Mouse (Mus musculus) adrenal gland, postnatal 14 days (tissue): ENCODE data around the gene Pdpk1. TPM values are rescaled to one million over a fixed set of nuclear protein-coding genes. Genes with fewer than 3 reads are reported as not detected.

ENCODE experiments used
- DNase-seq: peaks from one replicate; pipeline ENCODE4 v3.0.0; 2021; ENCODE audit warnings: mixed read lengths
- long read RNA-seq, 2 experiments: library from polyadenylated mRNA; stranded (forward); transcript quantifications; one replicate each; pipeline ENCODE4 v2.0.0; 2021
- total RNA-seq: library from RNA; stranded (reverse); gene quantifications from 2 replicates; pipeline ENCODE4 v1.2.3, GENCODE M21; 2021

Gene Pdpk1
- 49.1 and 53.7 TPM in 2 replicates for total RNA-seq
- long read RNA-seq, experiment 1, full-length matches to known transcripts = 2 of 14 reads
- long read RNA-seq, experiment 1, partial matches to known transcripts = 1 of 14 reads
- long read RNA-seq, experiment 1, other reads (novel, unspliced or antisense) = 11 of 14 reads
- long read RNA-seq, experiment 2, partial matches to known transcripts = 1 of 8 reads
- long read RNA-seq, experiment 2, other reads (novel, unspliced or antisense) = 7 of 8 reads

DNA sequence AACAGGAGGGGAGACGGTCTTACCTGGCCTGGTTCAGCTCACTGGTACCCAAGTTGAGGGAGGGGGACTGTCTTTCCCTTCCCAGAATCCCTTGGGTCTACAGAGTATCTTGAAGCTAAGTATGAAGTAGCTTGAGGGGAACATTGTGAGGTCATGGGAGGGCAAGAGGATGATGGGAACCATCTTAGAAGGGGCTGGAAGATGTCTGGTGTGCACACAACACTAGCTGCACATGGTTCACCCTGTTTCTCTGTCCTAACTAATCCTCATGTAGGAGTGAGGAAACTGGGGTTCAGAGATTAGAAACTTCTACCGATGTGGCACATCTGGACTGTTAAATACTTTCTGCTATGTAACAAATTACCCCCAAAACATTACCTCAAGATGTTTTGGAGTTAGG lies at the start of gene Pdpk1:
Pdpk1 (minus strand) TSS at position 101 of the 400 bp plus-strand sequence.
- DNase-seq = no peak

GRCm38 (mm10) chr17:24199741-24200140 lies 49.0 kb upstream of the Pdpk1 start:
- no peak for DNase-seq

- DNase-seq = no peak
Observed at GRCm38 (mm10) chr17:24199252-24199651, 48.5 kb upstream of the Pdpk1 start.

GRCm38 (mm10) chr17:24197032-24197824 lies 46.5 kb upstream of the Pdpk1 start:
- no peak for DNase-seq

GRCm38 (mm10) chr17:24195349-24195748 lies 44.6 kb upstream of the Pdpk1 start:
- DNase-seq = no peak

DNA sequence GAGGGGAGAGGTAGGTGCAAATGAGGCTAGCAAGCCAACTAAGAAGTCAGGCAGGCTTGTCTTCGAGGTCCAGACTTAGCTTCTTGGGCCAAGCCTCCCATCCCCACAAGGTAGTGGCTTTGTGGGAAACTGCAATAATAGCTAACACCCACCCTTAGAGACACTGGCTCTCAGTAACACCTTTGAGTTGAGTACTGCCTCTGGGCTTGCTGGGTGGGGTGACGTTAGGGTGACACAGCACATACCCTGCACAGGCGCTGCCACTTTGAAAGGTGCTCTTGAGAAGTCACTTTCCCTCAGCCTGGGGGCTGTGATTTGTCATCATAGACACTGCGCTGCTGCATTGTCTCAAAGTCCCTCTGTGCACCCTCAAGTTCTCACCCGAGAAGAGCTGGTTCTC lies 43.0 kb upstream of the Pdpk1 start:
- no peak for DNase-seq

GRCm38 (mm10) chr17:24193268-24193667 lies 42.5 kb upstream of the Pdpk1 start:
- DNase-seq = no peak

- no peak for DNase-seq
Observed at GRCm38 (mm10) chr17:24192848-24193247, 42.1 kb upstream of the Pdpk1 start.

DNA sequence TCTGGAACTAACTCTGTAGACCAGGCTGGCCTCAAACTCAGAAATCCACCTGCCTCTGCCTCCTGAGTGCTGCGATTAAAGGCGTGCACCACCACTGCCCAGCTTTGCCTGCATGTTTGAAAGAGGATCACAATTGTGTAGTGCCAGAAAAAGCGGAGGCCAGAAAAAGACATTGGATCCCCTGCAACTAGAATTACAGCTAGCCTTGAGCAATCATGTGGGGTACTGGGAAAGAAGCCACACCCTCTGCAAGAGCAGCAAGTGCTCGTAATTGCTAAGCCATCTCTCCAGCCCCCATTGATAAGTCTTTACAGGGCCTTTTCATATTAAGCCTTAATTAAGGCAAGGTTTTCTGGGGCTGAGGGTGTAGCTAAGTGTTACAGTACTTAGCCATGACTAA lies 40.8 kb upstream of the Pdpk1 start:
- DNase-seq = no peak

DNA sequence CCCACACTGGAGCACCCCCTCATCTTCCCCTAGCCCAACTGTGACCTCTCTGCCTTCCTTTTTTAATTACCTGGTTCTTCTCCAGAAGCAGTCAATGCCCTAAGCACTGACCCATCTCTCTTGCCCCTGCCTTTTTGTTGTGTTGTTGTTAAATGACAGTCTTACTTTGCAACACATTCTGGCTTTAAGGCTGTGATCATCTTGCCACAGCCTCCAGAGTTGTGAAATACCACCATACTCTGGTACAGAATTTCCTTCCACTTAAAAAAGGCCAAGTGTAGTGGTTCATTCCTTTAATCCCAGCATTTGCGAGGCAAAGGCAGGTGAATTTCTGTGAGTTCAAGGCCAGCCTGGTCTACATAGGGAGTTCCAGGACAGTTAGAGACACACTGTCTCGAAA lies 40.2 kb upstream of the Pdpk1 start:
- no peak for DNase-seq

DNA sequence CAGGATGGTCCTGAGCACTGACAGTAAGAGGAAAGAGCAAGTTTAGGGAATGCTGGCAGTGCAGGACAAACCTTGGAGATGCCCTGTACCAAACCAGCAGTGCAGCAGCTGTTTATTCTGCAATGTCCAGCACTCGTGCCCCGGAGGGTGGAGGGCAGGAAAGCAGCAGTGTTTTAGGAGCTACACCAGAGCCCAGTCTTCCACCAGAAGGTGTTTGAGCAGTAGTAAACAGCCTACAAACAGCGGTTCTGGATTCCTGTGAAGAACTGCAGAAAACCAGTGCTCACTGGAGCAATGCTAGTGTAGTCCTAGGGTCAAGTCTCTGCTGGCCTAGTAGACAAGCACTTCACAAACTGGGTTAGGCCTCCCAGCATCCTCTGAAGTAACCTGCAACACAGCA lies 23.5 kb upstream of the Pdpk1 start:
- no peak for DNase-seq

DNA sequence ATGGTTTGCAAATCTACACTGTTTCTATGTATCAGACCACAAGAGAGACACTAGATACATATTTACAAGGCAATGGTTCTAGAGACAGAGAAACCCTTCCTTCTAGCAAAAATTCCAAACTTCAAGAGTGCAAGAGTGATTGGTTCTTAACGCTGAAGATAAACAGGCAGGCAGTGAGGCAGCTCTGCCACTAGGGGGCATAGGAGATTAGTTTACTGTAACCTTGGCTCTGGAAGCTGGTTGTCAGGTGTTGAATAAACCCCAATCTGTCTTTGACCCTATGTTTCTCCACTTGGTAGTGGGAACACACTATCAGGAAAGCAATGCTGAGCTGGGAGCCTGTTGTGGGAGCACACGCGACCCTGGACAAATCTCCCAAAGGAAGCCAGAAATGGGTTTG lies 22.7 kb upstream of the Pdpk1 start:
- peak; percentile 82 for DNase-seq

- no peak for DNase-seq
Observed at GRCm38 (mm10) chr17:24171738-24172137, 21.0 kb upstream of the Pdpk1 start.

- DNase-seq = no peak
Observed at GRCm38 (mm10) chr17:24170729-24171128, 20.0 kb upstream of the Pdpk1 start.

- no peak for DNase-seq
Observed at GRCm38 (mm10) chr17:24170125-24170524, 19.4 kb upstream of the Pdpk1 start.

DNA sequence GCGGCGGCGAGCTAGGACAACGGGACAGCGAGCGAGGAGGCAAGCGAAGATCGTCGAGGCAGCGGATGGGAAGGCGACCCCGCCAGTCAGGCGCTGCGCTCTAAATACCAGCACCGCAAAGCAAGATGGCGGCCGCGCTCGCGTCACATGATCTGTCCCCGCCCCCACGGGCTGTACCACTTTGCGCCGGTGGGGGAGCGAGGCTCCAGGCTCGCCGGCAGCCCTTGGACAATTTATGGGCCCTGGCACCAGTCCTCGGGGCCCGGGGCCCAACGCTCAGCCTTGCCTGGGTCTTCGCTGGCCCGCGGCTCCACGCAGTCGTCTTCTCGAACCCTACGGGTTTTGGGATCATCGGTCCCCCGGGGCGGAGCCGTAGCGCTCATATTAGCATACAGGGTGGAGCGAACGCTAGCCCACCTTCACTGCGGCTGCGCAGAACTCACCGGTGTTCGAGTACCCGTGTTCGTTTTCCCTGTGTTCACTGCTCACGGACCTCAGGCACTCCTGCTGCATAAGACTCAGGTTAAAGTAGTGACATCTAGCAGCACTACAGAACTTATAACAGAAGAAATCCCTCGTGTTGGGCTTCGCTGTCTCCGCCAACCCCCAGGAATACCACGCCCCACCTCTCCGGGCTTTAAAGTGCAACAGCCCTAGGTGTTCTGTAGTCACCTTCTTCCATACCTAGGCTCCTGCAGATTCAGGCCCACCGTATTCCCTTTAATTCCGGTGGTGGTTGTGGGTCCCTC lies 18.8 kb upstream of the Pdpk1 start, which contains the start of gene Atp6v0c:
Atp6v0c (minus strand) TSS at position 386 of the 749 bp plus-strand sequence.
- peak; percentile 96 for DNase-seq

GRCm38 (mm10) chr17:24168590-24169277 lies 18.0 kb upstream of the Pdpk1 start:
- peak; percentile 75 for DNase-seq

GRCm38 (mm10) chr17:24167891-24168505 lies 17.3 kb upstream of the Pdpk1 start:
- peak; percentile 58 for DNase-seq

GRCm38 (mm10) chr17:24167120-24167519 lies 16.4 kb upstream of the Pdpk1 start:
- no peak for DNase-seq

- no peak for DNase-seq
Observed at GRCm38 (mm10) chr17:24164566-24165259, 14.0 kb upstream of the Pdpk1 start.
